Mouse (Mus musculus) megakaryocyte, embryonic 14.5 days (primary cell): ENCODE measurements at regions not wholly inside any gene's neighbourhood (a gene's known extent, or its start where the extent isn't known, plus 50 kb on each side); places are given as distances from the start of the nearest gene placed in this dataset.

Source experiments
- FLI1 ChIP-seq: IDR thresholded peaks from 2 replicates; pipeline ENCODE4 v1.6.1; 2012; ENCODE audit warnings: low read length, inconsistent platforms, mixed read lengths
- GATA1 ChIP-seq: IDR thresholded peaks from 3 replicates; pipeline ENCODE4 v1.6.1; 2012; ENCODE audit warnings: mixed read lengths, low read length, inconsistent platforms, borderline replicate concordance

- TF ChIP-seq FLI1 (no peak), GATA1 (no peak)
Measured at GRCm38 (mm10) chr5:111991805-111992204, 258.1 kb downstream of the Gm26897 start.
